Mouse (Mus musculus) induced T-regulatory cell, adult 2 months (primary cell): ENCODE data around the gene Ano7.
A peak's percentile ranks its signal among the peaks of the same experiment; 100 is the strongest.

ENCODE experiments used
- DNase-seq: peaks from one replicate; pipeline ENCODE4 v3.0.0-alpha.2; 2012; ENCODE audit warnings: low read depth

Ano7 gene

DNA sequence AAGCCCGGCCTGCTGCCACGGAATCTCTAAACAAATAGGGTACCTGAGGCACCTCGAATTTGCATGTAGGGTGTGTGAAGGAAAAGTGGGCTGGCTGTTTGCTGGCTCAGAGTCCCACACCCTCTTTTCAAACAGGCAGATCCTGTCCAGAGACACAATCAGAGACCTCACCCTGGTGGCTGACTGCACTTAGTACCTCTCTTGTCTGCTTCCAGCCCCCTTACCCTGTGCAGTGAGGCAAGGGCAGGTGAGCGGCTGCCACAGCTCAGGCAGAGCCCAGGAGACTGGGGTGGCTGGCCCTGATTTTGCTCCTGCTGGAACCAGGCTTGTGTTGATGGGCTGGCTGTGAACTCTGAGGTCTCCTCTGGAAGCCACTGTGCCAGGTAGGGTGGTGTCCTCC is at the start of gene Ano7:
Gene Ano7, plus strand, starts transcription at position 266 of the 400 bp plus-strand sequence.
- DNase-seq: no peak

- no peak for DNase-seq
These were observed 49.8 kb upstream of the Ano7 start for GRCm38 (mm10) chr1:93323973-93324372.

- no peak for DNase-seq
These were observed 47.3 kb upstream of the Ano7 start for GRCm38 (mm10) chr1:93326446-93326845.

GRCm38 (mm10) chr1:93334621-93335020 is 39.1 kb upstream of the Ano7 start:
- no peak for DNase-seq

DNA sequence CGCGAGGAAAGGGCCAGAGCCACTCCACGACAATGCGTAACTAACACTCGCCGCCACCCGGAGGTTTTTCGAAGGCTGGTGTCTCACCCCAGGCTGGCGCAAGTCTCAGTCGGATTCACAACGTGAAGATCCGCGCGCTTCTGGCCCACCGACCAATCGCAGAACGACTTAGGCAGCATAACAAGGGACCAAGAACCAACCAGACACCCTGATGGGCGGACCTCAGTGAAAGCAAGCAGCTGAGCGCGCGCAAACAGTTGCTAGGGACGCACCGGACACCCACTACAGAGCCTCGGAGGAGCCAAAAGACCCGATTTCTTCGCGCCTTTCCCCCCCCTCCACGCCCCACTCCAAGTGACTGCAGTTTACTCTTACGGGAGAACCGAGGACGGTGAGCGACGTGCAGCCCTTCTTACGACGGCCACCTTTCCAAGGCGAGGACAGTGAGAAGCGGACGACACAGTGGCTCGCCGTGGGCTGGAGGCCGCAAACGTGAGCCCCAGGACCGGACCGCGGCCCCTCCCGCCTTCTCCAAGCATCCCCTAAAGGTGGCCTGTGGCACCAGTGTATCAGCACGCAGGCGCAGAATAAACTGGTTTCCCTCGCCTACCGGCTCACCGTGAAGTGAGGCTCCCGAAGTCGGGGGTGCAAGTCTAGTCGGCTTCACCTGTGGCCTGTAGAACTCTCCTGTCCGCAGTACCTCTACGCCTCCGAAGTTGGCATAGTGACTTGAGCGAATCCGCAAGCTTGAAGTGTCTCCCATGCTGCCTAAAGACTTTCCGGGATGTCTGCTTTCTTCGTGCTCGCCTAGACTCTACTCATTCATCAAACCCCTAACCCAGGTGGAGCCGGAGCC is 30.9 kb upstream of the Ano7 start, which contains the start of the genes Ppp1r7 and Pask:
Gene Ppp1r7, plus strand, starts transcription at position 207 of the 856 bp plus-strand sequence.
Gene Pask, minus strand, starts transcription at position 835 of the 856 bp plus-strand sequence.
- peak; percentile 97 for DNase-seq

DNA sequence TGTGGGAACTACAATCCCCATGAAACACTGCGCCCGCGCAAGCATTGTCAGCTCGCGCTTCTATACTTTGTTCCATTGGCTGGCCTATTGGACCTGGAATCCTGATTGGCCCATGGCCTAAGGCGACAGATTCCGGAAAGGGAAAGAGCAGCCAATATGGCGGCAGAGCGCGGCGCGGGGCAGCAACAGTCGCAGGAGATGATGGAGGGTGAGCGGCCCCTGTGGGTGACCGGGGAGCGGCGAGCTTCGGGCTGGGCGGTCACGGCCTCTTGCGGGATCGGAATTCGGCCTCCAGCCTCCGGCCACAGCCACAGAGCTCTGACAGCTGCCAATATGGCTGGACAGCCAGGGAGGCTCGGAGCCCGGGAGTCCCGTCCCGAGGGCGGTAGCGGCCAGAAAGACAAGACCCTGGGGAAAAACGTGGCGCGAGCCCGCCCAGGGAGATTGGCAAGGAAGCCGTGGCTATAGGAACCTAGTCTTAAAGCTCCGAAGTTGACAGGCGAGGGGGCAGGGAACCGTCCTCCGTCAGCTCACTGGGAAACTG is 30.2 kb upstream of the Ano7 start:
- DNase-seq: peak; percentile 97

- DNase-seq: no peak
These were observed 26.6 kb upstream of the Ano7 start for GRCm38 (mm10) chr1:93347176-93347575.

GRCm38 (mm10) chr1:93349701-93350100 is 24.0 kb upstream of the Ano7 start:
- no peak for DNase-seq

- no peak for DNase-seq
These were observed 21.0 kb upstream of the Ano7 start for GRCm38 (mm10) chr1:93352724-93353123.

- DNase-seq: no peak
These were observed 11.1 kb upstream of the Ano7 start for GRCm38 (mm10) chr1:93362661-93363060.

GRCm38 (mm10) chr1:93365641-93366040 is 8.1 kb upstream of the Ano7 start:
- DNase-seq: no peak

GRCm38 (mm10) chr1:93377307-93377706 is 3.6 kb downstream of the Ano7 start:
- DNase-seq: no peak

DNA sequence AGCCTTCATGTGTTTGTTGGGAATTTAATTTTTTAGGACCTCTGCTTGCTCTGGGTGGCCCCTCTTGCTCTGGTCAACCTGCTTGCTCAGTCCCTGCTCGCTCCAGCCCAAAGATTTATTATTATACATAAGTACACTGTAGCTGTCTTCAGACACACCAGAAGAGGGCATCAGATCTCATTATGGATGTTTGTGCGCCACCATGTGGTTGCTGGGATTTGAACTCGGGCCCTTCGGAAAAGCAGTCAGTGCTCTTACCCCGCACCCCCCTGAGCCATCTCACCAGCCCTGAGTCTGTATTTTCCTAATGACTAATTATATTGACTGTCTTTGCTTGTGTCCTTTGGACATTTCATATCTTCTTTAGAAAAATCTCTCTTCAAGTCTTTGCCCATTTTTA is 5.4 kb downstream of the Ano7 start:
- no peak for DNase-seq

GRCm38 (mm10) chr1:93387198-93387597 is 13.5 kb downstream of the Ano7 start:
- DNase-seq: no peak

GRCm38 (mm10) chr1:93388906-93389305 is 15.2 kb downstream of the Ano7 start:
- no peak for DNase-seq

GRCm38 (mm10) chr1:93401191-93402052 is 27.7 kb downstream of the Ano7 start:
- DNase-seq: peak; percentile 52

DNA sequence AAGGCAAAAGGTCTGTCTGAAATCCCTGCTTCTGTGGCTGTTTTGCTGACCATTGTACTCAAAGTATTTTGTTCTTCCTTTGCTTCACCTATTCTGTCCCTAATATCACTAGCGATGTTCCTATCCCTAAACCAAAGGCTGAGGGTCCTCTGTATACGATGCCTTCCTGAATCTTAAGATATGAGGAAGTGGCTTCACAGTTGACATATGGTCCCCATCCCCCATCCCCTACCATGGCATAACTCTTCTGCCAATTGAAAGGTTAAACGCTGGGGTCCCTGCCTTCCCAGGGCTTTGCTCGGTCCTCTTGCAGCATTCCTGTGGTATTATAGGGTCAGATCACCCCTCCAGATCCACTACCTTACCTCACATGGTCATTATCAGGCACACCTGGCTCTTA is 29.7 kb downstream of the Ano7 start:
- no peak for DNase-seq

DNA sequence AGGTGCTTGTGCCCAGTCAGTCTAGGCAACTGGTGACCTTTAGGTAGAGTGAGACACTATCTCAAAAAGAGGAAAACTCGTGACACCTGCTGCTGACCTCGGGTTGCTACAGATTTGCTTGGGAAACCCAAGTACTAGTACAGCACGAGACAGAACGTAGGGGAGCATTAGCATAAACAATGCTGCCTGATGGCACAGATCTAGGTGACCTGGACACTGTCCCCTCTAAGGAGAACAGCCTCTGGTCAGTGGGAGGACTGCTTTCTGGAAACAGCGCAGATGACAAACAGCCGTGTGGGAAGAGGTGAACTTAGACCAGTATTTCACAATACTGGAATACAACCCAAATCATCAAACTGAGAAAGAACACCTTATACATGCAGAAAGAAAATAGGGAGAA is 58.4 kb downstream of the Ano7 start:
- DNase-seq: no peak

GRCm38 (mm10) chr1:93439321-93439720 is 65.6 kb downstream of the Ano7 start:
- DNase-seq: no peak

DNA sequence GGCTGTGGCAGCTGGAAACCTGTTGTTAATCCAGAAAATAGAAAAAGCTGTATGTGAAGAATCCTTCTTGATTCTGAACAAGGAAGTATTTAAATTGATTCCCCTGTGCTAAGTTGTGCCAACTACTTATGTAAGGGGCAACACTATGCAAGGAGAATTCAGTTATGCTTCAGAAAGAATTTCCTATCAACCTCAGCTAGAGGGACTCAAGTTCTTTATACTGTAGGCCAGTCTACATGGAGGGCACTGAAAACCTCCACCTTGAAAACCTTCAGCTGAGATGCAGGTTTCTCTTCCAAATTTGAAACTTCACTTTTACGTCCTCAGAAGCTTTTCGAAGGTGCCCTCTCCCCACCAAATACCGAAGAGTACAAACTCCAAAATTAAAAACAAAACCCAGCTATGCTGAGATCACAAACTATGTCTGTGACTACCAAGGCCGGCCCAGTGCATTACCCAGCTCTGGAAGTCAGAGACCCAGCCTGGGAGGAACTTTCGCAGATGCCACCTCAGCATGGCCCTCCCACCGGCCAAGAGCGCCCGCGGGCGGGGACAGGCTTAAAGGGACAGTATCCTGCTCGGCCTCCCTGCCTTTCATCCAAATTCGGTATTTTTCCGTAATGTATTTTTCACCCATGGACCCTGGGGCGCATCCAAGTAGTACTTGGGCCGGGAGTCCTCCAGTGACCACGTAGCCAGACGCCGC is 70.8 kb downstream of the Ano7 start:
- peak; percentile 76 for DNase-seq

GRCm38 (mm10) chr1:93445111-93445821 is 71.5 kb downstream of the Ano7 start:
- DNase-seq: peak; percentile 80
